17 mouse cellular contexts compared by ENCODE assay signal in the genomic region with DNA sequence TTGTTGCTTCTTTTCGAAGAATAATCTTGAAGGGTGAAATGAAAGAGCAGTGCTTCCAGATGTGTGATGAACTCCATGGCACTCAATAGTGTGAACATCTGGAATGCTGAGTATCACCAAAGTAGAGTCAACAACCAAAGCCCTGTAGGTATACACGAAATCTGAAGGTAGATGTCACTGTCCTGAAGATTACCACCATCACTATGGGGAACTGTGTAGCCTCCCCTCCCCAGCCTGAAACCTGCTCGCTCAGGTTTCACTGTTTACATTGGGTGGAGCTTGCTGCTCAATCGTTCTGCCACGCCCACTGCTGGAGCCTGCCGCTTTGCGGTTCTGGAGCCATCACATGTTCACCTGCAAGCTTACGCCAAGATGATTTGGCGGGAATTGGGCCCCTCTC.
DNase-seq lines count a peak whose midpoint lies in the region; ATAC-seq and TF ChIP-seq lines count a peak whose summit lies in the region.
"Had no signal": no experiment of that assay in that cellular context is flagged by ENCODE, and none has a peak within 500 bp of the region (broad histone marks: within the 10 kb centered on the region; RNA-seq: fewer than 3 reads in every experiment).

No protein-coding gene starts in this region.

- no peak for DNase-seq in heart, postnatal 4 days
- DNase-seq in liver, result peak; percentile 10
- DNase-seq in embryonic facial prominence, embryonic 11.5 days (ENCODE audit: low spot score), result peak; percentile 28
- peak; percentile 23 for DNase-seq in stomach, postnatal 0 days (ENCODE audit: low spot score)
- no peak for DNase-seq in hindbrain, embryonic 11.5 days (ENCODE audit: low spot score)
- no peak for DNase-seq in urinary bladder, postnatal 25 days (ENCODE audit: low spot score)
- DNase-seq: adrenal gland, adult 8-10 months; cerebellum, adult 8-10 months; forebrain, postnatal 0 days; layer of hippocampus, postnatal 36 days; left cerebral cortex, postnatal 4 days; liver, postnatal 0 days; right cerebral cortex, postnatal 14 days had no signal

- H3K4me2 ChIP-seq in heart, embryonic 14.5 days (ENCODE audit: low read length), result 0 out of 2 replicates have a peak overlapping the region, but pooled peaks have one; percentile 13
- no peak overlapping the region for H3K4me2 ChIP-seq in liver, embryonic 12.5 days
- no peak overlapping the region; the same call in 1 of the 2 replicates for H3K4me2 ChIP-seq in embryonic facial prominence, embryonic 11.5 days (ENCODE audit: low read depth, low read length)
- no peak overlapping the region for H3K4me2 ChIP-seq in stomach, postnatal 0 days (replicated peaks; ENCODE audit: low read depth)
- no peak overlapping the region for H3K4me2 ChIP-seq in hindbrain, embryonic 11.5 days (replicated peaks; ENCODE audit: low read depth, low read length)
- H3K4me2 ChIP-seq: midbrain, embryonic 13.5 days had no signal

- no peak overlapping the region for H3K4me3 ChIP-seq in heart, embryonic 14.5 days (ENCODE audit: control insufficient read depth in 1 of 2, insufficient read depth in 1 of 2, low read depth in 1 of 2, low read length in 2 of 2)
- no peak overlapping the region for H3K4me3 ChIP-seq in liver, embryonic 12.5 days
- no peak overlapping the region for H3K4me3 ChIP-seq in embryonic facial prominence, embryonic 11.5 days (ENCODE audit: low read depth, low read length)
- no peak overlapping the region for H3K4me3 ChIP-seq in stomach, postnatal 0 days (ENCODE audit: low read depth, low read length)
- H3K4me3 ChIP-seq in hindbrain, embryonic 11.5 days (ENCODE audit: low read depth, low read length), result no peak overlapping the region
- H3K4me3 ChIP-seq: midbrain, embryonic 13.5 days had no signal

- ATAC-seq in heart, embryonic 14.5 days (ENCODE audit: insufficient number of reproducible peaks, insufficient read depth, low FRiP score, low read depth), result no peak
- no peak for ATAC-seq in liver, embryonic 12.5 days
- ATAC-seq in embryonic facial prominence, embryonic 11.5 days (replicated peaks; ENCODE audit: insufficient number of reproducible peaks, low FRiP score, low TSS enrichment, low read depth), result 0 out of 2 replicates have a peak, but pooled peaks have one; percentile 23
- ATAC-seq in stomach, postnatal 0 days (ENCODE audit: low FRiP score, low TSS enrichment), result no peak
- no peak for ATAC-seq in hindbrain, embryonic 11.5 days (ENCODE audit: low FRiP score)
- ATAC-seq: forebrain, postnatal 0 days; hindbrain, postnatal 0 days; liver, postnatal 0 days; midbrain, embryonic 13.5 days had no signal

- H3K9ac ChIP-seq in heart, embryonic 14.5 days (ENCODE audit: low read length), result no peak overlapping the region
- H3K9ac ChIP-seq in liver, embryonic 12.5 days, result no peak overlapping the region
- H3K9ac ChIP-seq in embryonic facial prominence, embryonic 11.5 days (replicated peaks; ENCODE audit: low read length), result no peak overlapping the region
- H3K9ac ChIP-seq in stomach, postnatal 0 days (ENCODE audit: low read length), result no peak overlapping the region
- no peak overlapping the region for H3K9ac ChIP-seq in hindbrain, embryonic 11.5 days (ENCODE audit: low read depth, low read length)
- H3K9ac ChIP-seq: forebrain, postnatal 0 days; liver, postnatal 0 days; midbrain, embryonic 13.5 days had no signal

- 22% methylated on average over 9 of the region's 9 CpGs for WGBS in heart, embryonic 14.5 days
- 23% methylated on average over 9 of the region's 9 CpGs for WGBS in liver, embryonic 12.5 days (ENCODE audit: insufficient replicate concordance)
- WGBS in embryonic facial prominence, embryonic 11.5 days, result 29% methylated on average over 9 of the region's 9 CpGs
- 32% methylated on average over 9 of the region's 9 CpGs for WGBS in stomach, postnatal 0 days
- WGBS in hindbrain, embryonic 11.5 days, result 29% methylated on average over 9 of the region's 9 CpGs

- H3K36me3 ChIP-seq in heart, embryonic 14.5 days (ENCODE audit: control insufficient read depth, insufficient read depth, low read length), result no peaks in the 10 kb centered on the region
- H3K36me3 ChIP-seq in liver, embryonic 12.5 days, result no peaks in the 10 kb centered on the region
- H3K36me3 ChIP-seq in embryonic facial prominence, embryonic 11.5 days (replicated peaks; ENCODE audit: control insufficient read depth, insufficient read depth, low read depth, low read length), result no peaks in the 10 kb centered on the region
- no peaks in the 10 kb centered on the region for H3K36me3 ChIP-seq in stomach, postnatal 0 days (ENCODE audit: control insufficient read depth, insufficient read depth, low read length)
- H3K36me3 ChIP-seq in hindbrain, embryonic 11.5 days (ENCODE audit: control insufficient read depth, insufficient read depth, low read length), result no peaks in the 10 kb centered on the region
- H3K36me3 ChIP-seq: midbrain, embryonic 13.5 days had no signal

- H3K9me3 ChIP-seq in heart, embryonic 14.5 days (ENCODE audit: control insufficient read depth, low read length), result no peaks in the 10 kb centered on the region
- no peaks in the 10 kb centered on the region for H3K9me3 ChIP-seq in liver, embryonic 12.5 days (replicated peaks)
- no peaks in the 10 kb centered on the region for H3K9me3 ChIP-seq in embryonic facial prominence, embryonic 11.5 days (replicated peaks; ENCODE audit: control insufficient read depth, low read length)
- no peaks in the 10 kb centered on the region for H3K9me3 ChIP-seq in stomach, postnatal 0 days (ENCODE audit: control insufficient read depth, low read length)
- H3K9me3 ChIP-seq in hindbrain, embryonic 11.5 days (ENCODE audit: control insufficient read depth, low read length), result no peaks in the 10 kb centered on the region
- H3K9me3 ChIP-seq: midbrain, embryonic 13.5 days had no signal

- no peak for TF ChIP-seq CTCF in stomach, postnatal 0 days (IDR thresholded peaks at IDR 0.05; ENCODE audit: low read depth)

- H3K4me1 ChIP-seq in heart, embryonic 14.5 days (ENCODE audit: control insufficient read depth in 2 of 2, insufficient read depth in 2 of 2, low read length in 2 of 2), result peaks cover 0 to 2% of the 10 kb centered on the region in 2 experiments; a peak in 1 of 4 replicates
- no peaks in the 10 kb centered on the region for H3K4me1 ChIP-seq in liver, embryonic 12.5 days
- no peaks in the 10 kb centered on the region for H3K4me1 ChIP-seq in embryonic facial prominence, embryonic 11.5 days (ENCODE audit: control insufficient read depth, insufficient read depth, low read length)
- H3K4me1 ChIP-seq in stomach, postnatal 0 days (replicated peaks; ENCODE audit: control insufficient read depth, insufficient read depth), result no peaks in the 10 kb centered on the region
- no peaks in the 10 kb centered on the region for H3K4me1 ChIP-seq in hindbrain, embryonic 11.5 days (replicated peaks; ENCODE audit: control insufficient read depth, insufficient read depth, low read length)

- H3K27ac ChIP-seq in heart, embryonic 14.5 days (replicated peaks in 1 of 2; ENCODE audit: control insufficient read depth in 1 of 2, insufficient read depth in 1 of 2, low read depth in 2 of 2, low read length in 2 of 2), result no peak overlapping the region
- no peak overlapping the region for H3K27ac ChIP-seq in liver, embryonic 12.5 days
- H3K27ac ChIP-seq in embryonic facial prominence, embryonic 11.5 days (replicated peaks; ENCODE audit: low read depth, low read length), result no peak overlapping the region
- H3K27ac ChIP-seq in stomach, postnatal 0 days (replicated peaks), result no peak overlapping the region
- H3K27ac ChIP-seq in hindbrain, embryonic 11.5 days (ENCODE audit: low read depth, low read length), result no peak overlapping the region
- H3K27ac ChIP-seq: hindbrain, postnatal 0 days; midbrain, embryonic 13.5 days had no signal

- TF ChIP-seq EP300 in stomach, postnatal 0 days (optimal IDR thresholded peaks at IDR 0.05), result no peak

- no peaks in the 10 kb centered on the region for H3K27me3 ChIP-seq in heart, embryonic 14.5 days (ENCODE audit: control insufficient read depth, insufficient read depth, low read length)
- H3K27me3 ChIP-seq in liver, embryonic 12.5 days (replicated peaks), result no peaks in the 10 kb centered on the region
- no peaks in the 10 kb centered on the region for H3K27me3 ChIP-seq in embryonic facial prominence, embryonic 11.5 days (ENCODE audit: control insufficient read depth, insufficient read depth, low read length)
- H3K27me3 ChIP-seq in stomach, postnatal 0 days (ENCODE audit: control insufficient read depth, insufficient read depth, low read length), result no peaks in the 10 kb centered on the region
- no peaks in the 10 kb centered on the region for H3K27me3 ChIP-seq in hindbrain, embryonic 11.5 days (ENCODE audit: control insufficient read depth, insufficient read depth, low read length)
- H3K27me3 ChIP-seq: midbrain, embryonic 13.5 days had no signal

Comparison
In these comparisons a context has a peak if more than half of its experiments do, and no peak if none do; other contexts are left out.
1. DNase-seq: peak in liver (single experiment), embryonic facial prominence, embryonic 11.5 days (single experiment) and stomach, postnatal 0 days (single experiment); none in heart, postnatal 4 days (single experiment), hindbrain, embryonic 11.5 days (single experiment) and urinary bladder, postnatal 25 days (single experiment).